Mouse (Mus musculus) right cerebral cortex, postnatal 10 days (tissue): ENCODE data around the gene Pax5.

ENCODE experiments used
- DNase-seq, 2 experiments: peaks; one replicate each; pipeline ENCODE4 v3.0.0; 2021; ENCODE audit warnings: low spot score in 2 of 2

Pax5 gene

DNA sequence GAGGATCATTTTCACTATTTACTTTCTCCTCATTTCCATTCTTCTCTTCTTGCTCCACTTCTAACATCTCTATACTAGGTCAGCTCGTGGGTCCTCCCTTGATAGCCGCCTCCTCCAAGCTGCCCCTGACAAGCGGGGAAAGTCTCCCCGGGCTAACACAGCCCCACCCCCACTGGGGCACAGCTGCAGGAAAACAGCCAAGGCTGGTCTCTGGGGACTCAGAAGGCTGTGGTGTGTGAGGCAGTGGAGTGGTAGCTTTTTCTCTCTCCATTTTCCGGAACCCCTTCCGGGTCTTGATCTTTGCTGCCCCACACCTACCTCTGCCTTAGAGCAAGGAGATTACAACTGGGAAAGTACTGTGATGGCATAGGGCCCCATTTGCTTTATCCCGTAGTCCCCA, 4.3 kb downstream of the Pax5 start:
- DNase-seq = no peak

DNA sequence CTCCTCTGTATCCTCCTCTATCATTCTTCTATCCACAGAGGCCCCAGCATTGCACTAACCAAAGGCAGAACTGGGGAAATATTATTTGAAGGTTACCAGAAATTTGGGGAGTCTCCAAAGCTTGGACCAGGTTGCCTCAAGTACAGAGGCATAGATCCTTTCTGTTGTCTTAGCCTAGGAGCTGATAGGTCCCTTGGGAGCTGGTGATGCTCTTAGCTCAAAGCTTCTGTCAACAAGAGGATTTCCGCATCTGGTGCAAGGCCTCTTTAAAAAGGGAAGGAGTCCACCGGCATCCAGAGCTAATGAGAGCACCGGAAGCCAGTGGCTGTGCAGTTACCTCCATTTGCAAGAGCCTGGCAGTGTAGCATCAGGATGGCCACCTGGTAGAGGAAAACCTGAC, 5.1 kb downstream of the Pax5 start:
- no peak for DNase-seq

DNA sequence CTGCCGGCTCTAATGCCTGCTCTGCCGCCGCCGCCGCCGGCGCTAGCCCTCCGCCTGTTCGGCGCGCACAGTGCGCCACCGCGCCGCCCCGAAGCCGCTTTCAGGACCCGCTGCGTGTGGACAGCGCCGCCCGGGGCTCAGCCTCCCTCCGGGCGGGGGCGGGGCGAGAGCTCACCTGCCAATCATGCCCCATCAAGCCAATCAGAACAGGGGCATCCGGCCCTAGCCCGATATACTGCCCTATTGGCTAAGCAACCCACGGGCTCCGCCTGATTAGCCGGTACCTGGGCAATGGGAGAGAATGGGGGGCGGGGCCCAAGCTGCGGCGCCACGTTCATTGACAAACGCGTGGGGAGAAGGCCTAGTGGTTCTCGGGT, 5.9 kb downstream of the Pax5 start:
- DNase-seq = peak; percentile 80 to 83

DNA sequence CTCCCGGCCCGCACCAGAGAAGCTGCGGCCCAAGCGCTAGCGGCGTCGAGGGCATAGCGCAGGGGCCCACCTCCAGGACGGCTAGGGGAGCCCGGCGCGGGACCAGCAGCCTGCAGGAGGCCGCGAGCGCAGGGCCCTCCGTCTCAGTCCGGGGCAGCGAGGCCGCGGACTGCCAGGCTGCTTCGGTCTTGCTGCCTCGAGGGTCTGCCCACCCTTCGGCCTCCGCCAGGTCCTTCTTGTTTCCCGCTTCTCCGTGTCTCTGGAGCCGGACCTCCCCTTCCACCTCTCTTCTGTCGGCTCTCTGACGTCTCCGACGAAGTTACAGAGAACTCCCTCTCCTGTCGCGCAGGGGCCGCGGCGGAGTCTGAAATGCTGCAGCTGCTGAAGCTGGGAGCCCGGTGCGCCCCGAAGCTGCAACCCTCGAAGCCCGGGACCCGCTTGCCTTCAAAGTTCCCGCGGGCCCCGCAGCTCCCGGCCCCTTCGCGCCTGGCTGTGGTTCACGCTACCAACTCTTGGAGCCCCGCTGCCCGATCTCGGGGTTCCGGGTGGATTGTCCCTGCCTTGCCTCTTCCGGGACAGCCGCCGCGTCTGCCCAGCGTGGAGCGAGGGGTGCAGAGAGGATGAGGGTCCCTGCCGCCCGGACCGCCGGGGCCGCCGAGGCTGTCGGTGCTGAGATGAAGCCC, 6.5 kb downstream of the Pax5 start:
- no peak for DNase-seq

DNA sequence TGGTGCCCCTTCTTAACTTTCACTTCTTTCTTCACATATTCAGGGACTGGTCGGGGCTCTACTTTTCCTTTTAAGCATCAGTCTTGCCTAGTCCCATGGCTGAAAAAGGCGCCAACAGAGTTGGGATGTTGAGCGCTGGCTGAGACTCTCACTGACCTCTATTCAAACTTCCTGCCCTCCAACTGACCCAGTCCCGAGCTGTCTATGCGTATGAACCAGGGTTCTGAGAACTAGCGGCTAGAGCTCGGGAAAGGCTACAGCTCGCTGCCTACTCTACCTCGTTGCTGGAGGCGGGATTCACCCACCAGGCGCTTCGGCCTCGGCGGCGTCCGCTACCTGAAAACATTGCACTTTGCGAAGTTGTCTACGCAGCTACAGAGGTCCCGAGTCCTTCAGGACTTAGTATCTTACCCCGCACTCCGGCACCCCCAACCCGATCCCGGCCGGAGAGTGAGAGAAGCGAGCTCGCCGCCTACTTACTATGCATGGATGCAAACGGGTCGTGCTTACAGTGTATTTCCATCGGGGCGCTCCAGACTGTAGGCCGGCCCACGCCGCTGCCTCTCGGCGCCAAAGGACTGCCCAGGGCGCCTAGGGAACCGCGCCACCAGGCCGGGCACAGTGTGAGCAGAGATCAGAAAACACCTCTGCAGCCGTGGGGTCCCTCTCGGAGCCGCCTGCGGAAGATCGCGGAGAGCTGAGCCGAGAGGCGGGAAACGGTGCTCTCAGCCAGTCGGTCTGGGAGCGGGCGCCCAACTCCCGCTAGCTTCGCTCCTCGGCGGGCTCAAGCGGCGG, 7.2 kb downstream of the Pax5 start:
- no peak for DNase-seq

DNA sequence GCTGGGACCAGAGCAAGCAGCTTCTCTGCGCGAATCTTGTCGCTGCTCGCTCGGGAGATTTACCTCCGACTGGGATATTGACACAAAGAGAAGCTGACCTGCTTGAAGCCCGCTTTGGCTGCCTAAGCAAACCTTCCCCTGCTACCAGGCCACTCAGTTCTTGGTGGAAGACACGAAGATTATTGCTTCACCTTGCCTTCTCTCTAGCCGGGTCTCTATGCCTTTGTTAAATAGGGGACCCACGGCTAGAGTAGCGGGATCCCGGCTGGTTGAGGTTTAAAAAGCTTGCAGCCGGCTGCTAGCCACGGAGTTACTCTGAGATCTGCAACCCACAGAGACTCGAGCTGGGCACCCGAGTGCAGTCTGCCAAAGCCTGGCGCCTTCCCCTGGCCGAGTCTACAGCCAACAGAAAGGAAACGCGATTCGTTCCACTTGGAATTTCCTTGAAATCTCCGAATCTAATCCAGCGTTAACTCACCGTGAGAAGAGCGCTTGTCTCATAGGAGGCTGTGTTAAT, 8.2 kb downstream of the Pax5 start:
- peak in 1 of 2 experiments; percentile 29 for DNase-seq

DNA sequence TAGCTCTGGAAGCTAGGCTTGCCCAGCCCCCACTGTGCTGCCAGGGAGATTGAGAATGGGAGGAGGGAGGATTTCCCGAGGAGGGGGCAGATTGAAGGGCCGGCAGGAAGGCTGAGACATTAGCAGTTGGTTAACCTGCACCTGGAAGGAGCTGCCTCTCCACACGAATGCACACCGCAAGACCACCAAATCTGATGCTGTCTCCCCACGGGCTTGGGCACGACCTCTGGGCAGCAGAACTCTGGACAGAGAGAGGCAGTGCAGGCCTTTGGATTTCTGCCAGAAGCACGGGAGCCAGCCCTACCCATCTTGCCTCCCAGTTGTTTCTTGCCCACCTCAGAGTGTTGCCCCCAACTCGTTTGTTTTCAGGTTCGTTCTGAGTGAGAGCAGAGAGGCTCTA, 8.8 kb downstream of the Pax5 start:
- peak in 1 of 2 experiments; percentile 28 for DNase-seq

DNA sequence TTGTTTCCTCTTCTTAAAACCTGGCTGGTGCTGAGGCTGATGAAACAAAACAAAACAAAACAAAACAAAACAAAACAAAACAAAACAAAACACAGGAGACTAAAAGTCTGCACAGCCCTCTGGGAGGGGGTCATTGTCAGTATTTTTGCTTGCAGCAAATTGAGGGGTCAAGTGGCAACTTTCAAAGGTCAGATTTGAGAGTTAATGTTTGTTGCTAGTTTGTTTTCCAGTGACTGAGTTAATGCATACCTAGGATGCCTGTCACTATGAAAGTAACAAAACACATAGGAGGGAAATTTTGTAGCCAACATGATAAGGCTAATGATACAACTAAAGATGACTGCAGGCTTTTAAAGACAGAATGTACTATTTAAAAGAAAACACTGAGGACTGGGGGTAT, 13.6 kb downstream of the Pax5 start:
- DNase-seq = no peak

DNA sequence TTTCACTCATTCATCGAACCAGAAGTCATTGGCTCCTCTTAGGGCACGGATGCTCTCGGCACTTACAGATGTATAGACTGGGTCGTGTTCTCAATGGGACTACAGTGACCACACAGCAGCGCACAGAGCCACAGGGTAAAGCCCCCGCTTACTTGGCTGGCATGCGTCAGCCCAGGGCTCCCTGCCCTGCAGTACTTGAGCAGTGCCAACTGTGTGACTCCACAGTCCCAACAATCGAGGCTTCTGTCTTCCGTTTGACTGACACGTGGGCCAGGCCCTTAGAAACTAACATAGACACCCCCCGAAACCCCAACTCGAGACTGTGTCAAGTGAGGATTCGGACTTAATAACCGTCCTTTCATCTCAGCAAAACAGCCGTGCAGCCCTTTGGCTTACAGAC, 15.9 kb downstream of the Pax5 start:
- DNase-seq = peak in 1 of 2 experiments; percentile 32

DNA sequence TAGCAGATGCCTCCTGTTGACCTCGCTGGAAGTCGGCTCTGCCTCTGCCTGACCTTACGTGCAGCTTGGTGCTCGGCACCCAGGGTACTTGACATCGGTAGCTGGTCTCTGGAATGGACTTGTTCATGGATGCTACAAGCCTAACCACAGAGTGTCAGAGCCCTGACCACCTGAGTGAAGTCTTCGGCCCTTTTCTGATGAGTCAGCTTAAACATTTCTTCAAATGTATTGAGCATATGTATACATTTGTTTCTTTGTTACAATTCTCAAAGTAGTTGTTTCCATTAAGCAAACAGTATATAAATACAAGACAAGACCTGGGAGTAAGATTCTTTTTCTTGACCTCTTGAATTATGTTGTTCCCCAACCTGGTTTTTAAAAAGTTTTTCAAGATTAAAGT, 24.7 kb downstream of the Pax5 start:
- DNase-seq = no peak

DNA sequence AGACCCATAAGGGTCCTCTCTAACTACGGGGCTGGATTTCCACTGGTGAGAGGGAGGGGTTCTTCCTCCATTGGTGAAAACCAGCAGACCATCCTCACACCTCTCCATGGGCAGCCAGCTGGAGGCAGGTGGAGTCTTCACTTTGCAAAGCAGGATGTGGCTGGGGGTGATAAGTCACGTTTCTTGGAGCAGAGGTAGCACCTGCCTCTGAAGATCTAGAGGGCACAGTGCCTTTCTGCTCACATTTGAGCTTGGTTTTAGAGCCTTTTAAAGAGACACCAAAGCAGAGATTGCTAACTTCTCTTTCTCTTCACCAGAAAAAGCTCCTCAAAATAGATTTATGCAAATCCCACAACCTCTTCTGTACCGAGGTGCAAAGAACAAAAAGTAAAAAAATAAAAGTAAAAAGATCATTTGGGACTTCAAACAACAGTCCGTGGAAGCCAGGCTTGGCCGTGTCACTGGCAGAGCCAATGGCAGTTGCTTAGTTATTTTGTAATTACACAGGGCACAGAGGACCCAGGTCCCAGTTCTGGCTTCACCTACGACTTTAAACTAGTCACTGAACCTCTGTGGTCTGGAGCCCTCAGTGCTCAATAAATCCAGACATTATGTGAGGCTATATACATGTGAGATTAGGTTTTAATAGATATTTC, 29.9 kb downstream of the Pax5 start:
- DNase-seq = no peak

DNA sequence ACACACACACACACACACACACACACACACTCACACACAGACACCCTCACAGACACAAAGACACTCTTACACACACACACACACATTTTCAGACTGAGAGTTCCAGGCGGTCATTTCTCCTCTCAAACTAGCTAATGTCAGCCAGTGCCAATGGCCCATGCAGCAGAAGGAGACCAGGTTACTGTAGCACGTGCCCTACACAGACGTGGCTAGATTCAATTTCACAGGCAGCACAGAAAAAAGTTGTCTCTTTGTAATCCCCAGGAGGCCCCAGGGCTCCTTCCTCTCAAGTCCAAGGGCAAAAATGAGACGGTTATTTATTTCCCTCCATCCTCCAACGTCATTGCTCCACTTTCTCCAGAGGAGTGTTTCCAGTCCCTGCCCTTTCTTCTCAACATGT, 31.6 kb downstream of the Pax5 start:
- DNase-seq = no peak

DNA sequence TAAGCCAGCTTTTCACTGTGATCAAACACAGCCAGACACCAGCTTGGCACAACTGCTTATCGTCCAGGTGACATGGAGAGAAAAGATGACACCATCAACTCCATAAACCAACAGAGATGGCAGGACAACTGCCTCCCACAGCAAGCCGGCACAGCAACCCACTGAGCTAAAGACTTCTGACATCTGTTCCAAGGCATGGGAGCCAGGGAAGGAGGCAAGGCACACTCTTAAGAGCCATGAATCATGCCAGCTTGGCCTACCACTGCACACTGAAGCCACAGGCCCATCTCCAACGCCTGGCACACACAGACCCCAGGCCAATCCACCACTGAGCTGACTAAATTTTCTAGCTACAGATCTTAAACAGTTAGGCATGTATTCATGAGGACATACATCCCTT, 32.3 kb downstream of the Pax5 start:
- no peak for DNase-seq

DNA sequence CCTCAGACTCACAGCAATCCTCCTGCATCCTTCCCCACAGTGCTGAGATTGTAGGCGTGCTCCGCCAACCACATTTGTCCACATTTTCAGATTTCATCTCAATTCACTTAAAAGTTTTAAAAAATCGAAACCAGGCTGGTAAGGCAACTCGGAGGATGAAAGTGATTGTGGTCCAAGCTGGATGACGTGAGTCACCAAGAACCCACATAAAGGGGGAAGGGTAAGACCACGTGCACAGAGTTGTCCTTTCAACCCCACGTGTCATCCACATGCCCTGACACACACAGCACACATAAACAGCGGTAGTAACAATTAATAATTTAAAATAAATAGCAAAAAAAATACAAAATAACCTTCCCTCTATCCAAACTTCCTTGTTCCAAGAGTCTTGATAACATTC, 35.3 kb downstream of the Pax5 start:
- DNase-seq = no peak

DNA sequence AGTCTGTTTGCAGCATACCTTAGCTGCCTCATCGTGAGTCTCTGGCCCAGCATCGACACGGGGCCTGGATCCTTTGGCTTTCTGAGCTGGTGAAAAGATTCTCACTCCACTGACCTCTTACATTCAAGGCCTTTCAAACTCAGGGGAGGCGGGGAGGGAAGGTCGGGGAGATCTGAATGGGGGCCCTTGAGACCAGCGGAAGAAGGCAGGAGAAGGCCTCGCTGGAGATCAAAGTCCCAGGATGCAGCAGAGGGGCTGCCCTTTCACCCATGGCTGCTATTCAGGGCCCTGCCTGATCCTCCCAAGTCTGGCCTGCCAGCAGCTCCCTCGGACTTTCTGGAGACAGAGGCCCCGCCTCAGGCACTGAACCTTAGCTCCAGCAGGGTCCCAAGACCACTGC, 36.6 kb downstream of the Pax5 start:
- DNase-seq = no peak

DNA sequence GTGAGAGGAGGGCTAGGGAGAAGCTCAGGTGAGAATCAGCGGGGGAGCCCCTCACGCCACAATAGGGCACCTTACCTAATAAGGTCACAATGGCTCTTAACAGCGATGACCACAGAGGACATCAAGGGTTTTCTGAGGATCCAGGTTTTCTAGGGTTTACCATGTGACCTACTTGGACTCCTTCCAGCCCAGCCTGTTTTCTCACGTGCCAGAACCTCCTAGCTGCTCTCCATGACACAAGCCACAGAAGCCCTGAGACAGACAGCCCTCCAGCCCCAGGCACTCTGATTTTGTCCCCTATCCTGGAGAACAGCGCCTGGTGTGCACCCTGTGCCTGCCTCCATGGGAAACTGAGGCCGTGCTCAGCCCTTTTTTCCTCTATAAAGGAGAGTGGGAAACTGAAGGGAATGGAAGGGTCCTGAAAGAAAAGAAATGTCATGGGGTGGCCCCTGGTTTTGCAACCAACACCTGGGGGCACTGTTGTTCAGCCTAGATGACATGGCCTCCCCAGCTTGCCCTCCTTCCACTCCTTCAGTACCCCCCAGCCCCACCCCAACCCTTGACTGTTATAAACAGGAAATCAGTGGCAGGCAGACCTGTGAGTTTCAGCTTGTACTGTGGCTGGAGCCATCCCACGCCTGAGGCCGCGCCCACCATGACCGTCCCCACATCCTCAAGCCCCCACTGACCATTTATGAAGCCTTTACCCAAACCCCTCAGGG, 37.9 kb downstream of the Pax5 start:
- no peak for DNase-seq

DNA sequence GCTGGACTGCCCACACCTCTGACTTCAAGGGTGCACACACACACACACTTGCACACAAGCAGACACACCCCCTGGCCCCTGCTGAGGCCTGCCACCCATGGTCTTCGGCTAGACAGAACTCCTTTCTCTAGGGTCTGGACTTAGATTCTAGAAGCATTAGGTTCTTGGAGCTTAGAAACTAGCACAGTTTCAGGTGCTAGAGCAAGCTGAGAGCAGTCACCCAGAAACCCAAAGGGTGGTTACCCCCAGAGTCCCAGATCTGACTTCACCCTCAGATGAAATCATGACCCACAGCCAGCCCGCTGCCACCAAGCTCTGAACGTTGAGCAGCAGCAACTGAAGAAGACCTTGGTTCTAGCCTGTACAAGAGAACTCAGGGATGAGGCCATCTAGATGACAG, 38.8 kb downstream of the Pax5 start:
- DNase-seq = no peak

DNA sequence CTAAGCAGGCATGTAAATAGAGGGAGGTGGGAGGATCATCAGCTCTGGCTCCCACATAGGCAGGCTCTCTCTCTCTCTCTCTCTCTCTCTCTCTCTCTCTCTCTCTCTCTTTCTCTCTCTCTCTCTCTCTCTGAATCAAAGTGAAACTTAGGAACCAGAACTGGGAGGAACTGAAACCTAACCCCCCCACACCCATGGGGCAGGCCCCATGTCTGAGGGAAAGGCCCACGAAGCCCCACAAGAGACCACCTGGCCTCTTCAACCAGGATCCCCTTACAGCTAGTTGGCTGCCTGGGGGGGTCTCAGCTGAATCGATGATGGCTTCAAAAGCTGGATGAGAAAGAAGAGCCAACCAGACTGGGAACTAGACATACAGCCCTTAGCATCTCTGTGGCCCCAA, 39.3 kb downstream of the Pax5 start:
- DNase-seq = no peak

DNA sequence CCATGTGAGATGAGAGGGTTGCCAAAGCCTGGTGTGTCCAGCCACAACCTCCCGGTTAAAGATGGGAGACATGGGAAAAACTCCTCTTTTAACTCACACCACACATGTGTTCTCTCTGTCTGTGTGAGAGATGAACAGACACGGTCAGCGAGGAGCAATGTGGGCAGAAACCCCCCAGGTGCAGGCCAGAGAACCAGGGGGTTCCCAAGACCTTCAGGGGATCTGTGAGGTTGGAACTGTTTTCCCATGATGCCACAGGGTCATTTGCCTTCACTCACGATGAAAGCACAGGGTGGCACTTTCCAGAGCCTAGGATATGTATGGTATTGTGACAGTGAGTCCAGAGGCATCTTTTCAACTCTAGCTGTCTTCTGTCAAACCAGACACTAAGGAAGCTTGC, 39.9 kb downstream of the Pax5 start:
- DNase-seq = no peak

DNA sequence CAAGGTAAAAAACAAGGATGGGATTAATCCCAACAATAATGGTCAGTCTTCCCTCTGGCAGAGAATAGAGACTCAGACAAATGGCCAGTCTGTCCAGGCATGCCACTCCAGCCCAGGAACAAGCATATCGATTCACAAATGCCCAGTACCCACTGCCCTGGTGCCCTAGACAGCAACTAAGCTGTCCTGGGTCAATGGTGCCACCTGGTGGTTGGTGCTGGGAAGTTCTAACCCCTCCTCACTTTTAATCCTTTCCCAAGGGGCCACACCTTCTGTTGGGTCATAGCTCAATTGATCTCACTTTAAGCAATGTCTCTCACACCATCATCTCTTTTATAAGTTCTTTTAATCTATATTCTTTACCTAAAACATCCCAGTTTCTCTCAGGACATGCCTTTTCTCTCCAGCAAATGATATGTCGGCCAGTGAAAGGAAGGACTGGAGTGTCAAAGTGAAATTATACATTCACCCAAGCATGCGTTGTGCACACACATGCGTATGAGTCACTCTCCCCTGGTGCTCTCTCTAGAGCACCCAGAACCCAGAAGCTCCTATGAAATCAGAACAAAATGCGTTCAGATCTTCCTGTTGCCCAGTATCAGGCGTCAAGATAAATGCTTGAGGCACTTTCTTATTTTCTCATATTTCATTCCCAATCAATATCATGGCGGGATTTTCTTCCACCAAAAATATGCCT, 40.7 kb downstream of the Pax5 start:
- no peak for DNase-seq

DNA sequence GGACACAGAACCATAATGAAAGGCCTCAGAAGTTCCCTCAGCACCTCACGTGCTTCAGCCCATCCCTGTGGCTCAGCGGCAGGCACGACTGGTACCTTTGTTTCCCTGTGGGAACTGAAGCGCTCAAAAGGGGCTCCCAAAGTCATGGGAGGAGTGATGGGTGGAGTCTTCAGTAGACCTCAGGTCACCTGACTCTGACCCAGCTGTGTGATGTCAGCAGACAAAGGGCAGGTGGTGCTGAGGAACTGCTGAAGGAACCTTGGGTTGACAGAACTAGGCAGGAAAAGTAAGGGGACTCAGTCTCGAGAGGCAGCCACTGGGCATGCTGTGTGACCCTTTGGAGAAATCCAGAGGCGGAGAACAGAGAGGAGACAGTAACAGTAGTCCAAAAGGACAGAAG, 41.7 kb downstream of the Pax5 start:
- no peak for DNase-seq

DNA sequence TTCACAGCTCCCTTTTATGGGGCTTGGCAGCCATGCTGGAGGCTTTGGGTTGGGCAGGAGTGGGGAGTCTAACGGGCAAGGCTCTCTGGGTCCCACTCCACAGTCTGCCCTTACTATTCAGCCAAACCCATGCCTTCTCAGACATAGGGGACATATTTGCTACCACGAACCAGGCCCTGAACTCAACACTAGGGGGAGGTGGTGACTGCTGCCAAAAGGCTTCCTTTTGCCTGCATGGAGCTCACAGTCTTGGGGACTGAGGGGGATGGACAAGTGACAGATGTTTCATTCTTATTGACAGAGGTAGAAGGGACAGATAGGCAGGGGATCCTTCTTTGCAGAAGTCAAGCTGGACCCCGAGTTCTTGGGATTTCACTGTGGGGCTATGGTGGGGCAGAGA, 42.1 kb downstream of the Pax5 start:
- no peak for DNase-seq
